Mouse (Mus musculus) frontal cortex, postnatal 14 days (tissue): ENCODE data around the gene Slc38a9.

Experiments used
- DNase-seq, 2 experiments: peaks; one replicate each; pipeline ENCODE4 v3.0.0; 2022; ENCODE audit warnings: low spot score in 2 of 2

The Slc38a9 gene

GRCm38 (mm10) chr13:112660574-112661381 is at the start of gene Slc38a9:
Slc38a9 (plus strand) TSS chr13:112660751.
- peak; percentile 88 to 90 for DNase-seq

DNA sequence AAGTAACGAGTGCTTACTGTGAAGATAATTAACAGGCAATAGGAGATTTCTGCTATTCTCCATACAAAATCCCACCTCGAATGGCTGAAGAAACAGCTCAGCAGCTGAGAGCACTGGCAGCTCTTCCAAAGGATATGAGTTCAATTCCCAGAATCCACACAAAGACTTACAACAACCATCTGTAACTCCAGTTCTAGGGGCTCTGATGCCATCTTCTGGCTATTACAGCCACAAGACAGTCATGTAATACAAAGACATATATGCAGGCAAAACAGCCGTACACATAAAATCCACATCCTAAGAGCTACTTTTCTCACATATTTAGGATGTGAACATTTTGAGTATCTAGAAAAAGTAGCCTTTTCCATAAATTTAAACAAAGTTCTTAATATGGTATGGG is 39.0 kb upstream of the Slc38a9 start:
- DNase-seq, result no peak

GRCm38 (mm10) chr13:112623656-112624055 is 36.9 kb upstream of the Slc38a9 start:
- DNase-seq, result no peak

GRCm38 (mm10) chr13:112624622-112625021 is 35.9 kb upstream of the Slc38a9 start:
- DNase-seq, result no peak

- no peak for DNase-seq
These were observed 35.0 kb upstream of the Slc38a9 start for GRCm38 (mm10) chr13:112625566-112625965.

DNA sequence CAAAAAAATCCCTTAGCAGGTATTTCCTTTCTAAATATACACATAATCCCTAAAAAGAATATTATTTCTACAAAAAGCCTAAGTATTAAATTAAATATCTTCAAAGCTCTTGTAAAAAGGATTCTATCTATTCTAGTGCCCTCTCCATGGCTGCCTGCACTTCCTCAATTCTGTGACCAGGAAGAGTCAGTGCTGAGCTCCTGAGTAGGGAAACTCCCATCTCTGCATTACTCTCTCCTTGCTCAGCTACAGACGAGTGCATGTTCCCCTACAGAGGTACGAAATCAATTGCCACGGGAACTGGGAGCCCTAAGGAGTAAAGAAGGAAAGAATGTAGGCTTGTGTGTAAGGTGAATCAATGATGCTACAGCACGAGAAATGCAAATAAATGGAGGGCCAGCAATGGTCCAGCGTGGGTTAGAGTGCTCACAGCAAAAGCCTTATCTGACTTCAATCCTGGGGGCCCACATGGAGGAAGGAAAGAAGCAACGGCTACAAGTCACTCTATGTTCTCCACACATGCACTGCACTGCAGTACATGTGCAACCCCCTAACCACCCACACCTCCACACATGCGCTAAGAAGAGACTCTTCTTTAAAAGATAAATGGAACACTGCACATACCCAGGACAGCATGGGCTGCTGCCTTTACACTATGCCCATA is 25.2 kb upstream of the Slc38a9 start:
- no peak for DNase-seq

DNA sequence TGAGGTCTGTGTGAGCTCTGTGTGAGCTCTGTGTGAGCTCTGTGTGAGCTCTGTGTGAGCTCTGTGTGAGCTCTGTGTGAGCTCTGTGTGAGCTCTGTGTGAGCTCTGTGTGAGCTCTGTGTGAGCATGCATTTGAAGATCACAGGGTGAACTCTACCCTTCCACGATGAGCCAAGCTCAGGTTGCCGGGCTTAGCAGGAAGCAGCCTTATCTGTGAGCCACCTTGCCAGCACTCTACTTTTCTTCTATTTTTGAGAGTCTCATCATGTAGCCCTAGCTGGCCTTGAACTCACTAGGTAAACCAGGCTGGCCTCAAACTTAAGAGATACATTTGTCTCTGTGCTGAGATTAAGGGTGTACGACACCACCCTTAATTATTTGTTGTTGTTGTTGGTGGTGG is 24.1 kb upstream of the Slc38a9 start:
- DNase-seq, result no peak

DNA sequence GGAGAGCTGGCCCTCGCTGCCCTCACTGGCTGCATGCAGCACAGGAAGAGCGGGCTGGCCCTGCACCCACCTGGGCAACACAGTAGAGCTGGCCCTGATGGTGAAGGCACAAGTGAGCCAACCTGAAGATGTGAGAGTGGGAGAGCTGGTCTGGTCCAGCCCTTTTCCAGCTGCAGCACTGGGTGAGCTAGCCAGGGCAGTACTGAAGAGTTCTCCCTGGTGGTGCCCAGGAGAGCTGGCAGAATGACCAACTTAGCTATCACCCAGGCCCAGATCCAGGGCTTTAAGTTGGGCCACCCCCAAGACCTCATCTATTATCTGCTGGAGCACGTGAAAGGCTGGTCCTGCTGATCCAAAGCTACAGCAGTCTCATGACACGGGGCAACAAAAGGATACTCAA is 21.4 kb upstream of the Slc38a9 start:
- no peak for DNase-seq

- DNase-seq, result no peak
These were observed 17.7 kb upstream of the Slc38a9 start for GRCm38 (mm10) chr13:112642897-112643296.

GRCm38 (mm10) chr13:112644996-112645395 is 15.6 kb upstream of the Slc38a9 start:
- no peak for DNase-seq

- DNase-seq, result no peak
These were observed 14.9 kb upstream of the Slc38a9 start for GRCm38 (mm10) chr13:112645529-112646186.

DNA sequence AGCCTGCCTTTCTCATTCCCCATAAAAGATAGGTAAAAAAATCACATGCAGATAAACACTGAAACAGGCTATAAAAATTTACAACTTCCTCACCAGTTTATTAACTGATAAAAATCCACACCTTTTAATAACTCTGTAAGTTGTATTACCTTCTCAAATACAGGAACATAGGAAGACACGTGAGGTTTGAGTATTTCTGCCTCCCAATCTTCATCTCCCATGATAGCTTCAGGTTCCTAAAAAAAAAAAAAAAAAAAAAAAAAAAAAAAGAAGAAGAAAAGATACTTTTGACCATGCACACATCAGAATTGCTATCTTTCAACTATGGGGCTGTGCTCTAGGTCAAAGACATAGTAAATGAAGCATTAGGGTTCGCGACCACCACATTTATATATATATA is 9.4 kb upstream of the Slc38a9 start:
- DNase-seq, result no peak

- no peak for DNase-seq
These were observed 8.3 kb upstream of the Slc38a9 start, which contains the start of gene Ddx4 for GRCm38 (mm10) chr13:112652205-112652604. Ddx4 (minus strand) TSS chr13:112652475.

DNA sequence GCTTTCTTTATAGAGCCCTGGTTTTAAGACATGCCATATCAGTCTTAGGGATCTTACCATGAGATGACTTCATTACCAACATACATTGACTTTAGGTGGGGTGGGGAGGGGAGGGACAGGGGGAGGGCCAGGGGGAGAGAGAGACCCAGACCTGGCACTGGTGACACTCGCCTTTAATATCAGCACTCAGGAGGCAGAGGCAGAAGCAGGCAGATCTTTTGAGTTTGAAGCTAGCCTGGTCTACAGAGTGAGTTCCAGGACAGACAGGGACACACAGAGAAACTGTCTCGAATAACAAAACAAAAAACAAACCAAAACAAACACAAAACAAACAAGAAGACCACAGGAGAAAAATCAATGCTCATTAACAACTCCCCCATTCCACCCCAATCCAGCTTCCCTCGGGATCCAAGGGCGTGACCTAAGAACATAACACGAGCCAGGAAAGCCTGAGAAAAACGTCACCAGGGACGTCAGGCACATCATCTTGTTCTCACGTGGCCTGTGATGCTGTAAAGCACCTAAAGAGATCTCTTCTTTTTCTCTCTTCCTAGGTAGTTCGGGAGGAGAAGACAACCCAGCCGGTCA is 471 bp upstream of the Slc38a9 start:
- no peak for DNase-seq

GRCm38 (mm10) chr13:112661687-112662086 is 1.1 kb downstream of the Slc38a9 start:
- DNase-seq, result no peak

DNA sequence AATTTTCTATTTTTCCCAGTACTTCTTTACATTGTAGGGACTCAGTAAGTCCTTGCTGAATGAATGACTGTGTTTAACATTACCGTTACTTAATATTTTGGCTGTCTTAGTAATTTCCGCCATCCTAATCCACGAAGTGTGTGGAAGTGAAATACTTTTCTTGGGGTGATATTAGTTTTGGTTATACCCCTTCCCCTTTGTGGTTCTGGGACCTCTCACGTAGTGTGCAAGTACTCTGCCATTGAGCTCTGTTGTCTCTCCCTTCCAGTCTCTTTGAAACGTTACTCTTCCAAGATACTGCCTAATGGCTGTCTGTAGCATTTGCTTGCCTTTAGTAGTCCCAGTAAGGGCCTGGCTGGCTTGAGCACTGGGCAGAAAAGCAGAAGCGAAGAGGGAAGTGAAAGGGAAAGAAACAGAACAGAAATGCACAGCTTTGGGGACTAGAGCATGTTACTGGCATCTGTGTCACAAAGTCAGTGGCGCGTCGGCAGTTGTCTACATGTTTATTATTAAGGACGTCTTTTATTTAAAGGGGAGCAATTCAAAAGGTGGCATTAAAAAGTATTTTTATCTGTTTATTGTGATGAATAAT is 6.0 kb downstream of the Slc38a9 start:
- DNase-seq, result no peak

DNA sequence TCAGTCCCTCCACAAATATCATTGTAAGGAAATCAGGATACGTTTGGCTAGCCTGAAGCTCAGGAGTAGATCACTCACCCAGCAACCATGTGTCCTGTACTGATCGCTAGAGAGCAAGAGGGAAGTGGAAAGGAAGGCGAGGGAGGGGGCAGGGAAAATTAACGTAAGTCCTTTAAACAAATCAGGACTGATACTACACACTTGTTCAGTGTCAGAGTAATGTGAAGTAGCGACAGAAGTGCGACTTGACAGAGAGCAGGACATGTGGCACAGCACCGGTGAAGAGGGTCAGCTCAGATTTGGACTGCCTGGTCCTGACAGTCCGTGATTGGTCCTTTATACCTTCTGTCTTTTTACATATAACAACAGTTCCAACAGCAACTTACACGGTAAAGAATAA is 6.7 kb downstream of the Slc38a9 start:
- DNase-seq, result no peak

GRCm38 (mm10) chr13:112671708-112672107 is 11.2 kb downstream of the Slc38a9 start:
- no peak for DNase-seq

DNA sequence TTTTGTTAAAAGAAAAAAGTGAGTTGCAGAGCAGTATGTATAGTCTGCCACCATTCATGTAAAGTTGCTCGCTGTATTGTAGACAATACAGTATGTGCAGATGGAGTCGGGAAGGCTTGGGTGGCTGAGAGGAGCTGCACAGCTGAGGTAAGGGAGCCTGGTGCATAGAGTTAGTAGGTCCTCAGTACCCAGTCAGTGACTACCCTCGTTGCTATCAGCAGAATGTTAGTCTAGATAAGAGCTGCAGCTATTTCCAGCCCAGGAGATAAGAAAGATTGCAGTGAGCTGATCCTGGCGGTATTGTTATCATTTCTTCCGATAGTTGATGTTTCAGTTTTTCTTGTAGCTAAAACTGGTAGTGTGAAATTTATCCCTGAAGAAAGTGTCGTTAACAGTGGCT is 12.2 kb downstream of the Slc38a9 start:
- DNase-seq, result no peak

- DNase-seq, result peak in 1 of 2 experiments; percentile 41
These were observed 13.4 kb downstream of the Slc38a9 start for GRCm38 (mm10) chr13:112673899-112674447.

- DNase-seq, result no peak
These were observed 17.6 kb downstream of the Slc38a9 start for GRCm38 (mm10) chr13:112678154-112678553.

GRCm38 (mm10) chr13:112683312-112683711 is 22.8 kb downstream of the Slc38a9 start:
- no peak for DNase-seq
